Mouse (Mus musculus): ENCODE results near the gene Lonp1.
"Not testable (repeated sequence)": the region's sequence is repeated elsewhere in the genome, so short reads cannot be mapped to it uniquely, and the experiment has no call there.

The Lonp1 gene

DNA sequence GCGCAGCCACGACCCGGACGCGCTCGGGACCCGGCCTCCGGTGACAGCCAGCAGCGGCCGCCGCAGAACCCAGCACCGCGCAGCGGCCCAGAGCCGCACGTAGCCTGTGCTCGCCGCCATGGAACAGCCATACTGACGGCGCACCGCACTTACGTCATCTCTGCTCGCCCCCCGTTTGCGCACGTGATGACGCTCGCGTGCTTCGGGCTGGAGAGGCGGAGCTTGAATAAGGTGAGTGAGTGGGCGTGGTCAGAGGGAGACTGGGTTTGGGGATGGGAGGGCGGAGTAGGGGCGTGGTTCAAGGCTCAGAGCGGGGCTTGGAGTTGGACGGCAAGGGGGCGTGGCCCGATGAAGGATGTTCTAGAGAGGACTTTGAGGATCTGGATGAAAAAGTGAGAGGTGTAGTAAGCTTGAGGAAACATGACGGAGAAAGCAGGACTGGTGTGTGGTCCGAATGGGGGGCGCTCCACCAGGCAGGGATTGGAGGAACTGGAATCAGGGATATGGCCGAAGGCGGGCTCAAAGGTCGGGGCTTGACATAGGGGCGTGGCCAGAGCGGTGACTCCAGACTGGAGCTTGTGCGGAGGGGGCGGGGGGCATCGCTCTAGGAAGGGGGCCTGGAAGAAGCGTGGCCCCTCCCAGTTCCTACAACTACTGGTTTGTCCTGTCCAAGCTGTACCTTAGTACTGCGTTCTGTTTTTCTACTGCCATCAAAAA is at the start of gene Lonp1:
Gene Lonp1 (minus strand): TSS at position 134 of the 717 bp plus-strand sequence.
- peak; percentile 97 to 98 for DNase-seq

DNA sequence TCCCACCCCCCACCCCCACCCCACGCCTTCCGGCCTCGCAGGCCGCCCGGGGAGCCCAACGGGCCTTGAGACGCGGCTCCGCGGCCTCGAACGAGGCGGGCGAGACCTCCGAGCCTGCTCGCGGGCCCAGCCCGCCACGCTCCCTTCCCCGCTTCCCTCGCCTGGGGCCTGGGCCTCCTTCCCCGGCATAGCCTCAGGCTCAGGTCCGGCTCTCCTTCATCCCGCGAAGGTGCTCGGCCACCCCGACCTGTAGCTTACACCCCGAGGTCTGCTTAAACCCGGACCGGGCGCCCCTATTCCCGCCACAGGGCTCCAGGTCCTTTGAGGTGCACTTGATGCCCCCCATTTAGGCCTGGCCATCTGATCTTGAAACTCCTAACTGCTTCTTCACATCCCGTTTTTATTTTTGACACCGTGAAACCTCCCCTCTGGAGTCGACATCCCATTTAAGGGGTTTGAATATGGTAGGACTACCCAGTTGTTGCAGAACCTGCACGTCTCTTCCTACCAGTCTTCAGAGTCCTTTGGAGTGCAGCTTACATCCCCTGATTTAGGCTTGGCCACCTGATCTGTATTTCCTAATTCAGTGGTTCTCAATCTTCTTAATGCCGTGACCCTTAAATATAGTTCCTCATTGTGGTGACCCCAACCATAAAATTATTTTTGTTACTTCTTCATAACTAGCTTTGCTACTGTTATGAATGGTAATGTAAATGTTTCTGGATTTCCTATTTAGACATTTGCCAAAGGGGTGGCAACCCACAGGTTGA is 47.1 kb upstream of the Lonp1 start:
- DNase-seq = peak; percentile 12 to 13

DNA sequence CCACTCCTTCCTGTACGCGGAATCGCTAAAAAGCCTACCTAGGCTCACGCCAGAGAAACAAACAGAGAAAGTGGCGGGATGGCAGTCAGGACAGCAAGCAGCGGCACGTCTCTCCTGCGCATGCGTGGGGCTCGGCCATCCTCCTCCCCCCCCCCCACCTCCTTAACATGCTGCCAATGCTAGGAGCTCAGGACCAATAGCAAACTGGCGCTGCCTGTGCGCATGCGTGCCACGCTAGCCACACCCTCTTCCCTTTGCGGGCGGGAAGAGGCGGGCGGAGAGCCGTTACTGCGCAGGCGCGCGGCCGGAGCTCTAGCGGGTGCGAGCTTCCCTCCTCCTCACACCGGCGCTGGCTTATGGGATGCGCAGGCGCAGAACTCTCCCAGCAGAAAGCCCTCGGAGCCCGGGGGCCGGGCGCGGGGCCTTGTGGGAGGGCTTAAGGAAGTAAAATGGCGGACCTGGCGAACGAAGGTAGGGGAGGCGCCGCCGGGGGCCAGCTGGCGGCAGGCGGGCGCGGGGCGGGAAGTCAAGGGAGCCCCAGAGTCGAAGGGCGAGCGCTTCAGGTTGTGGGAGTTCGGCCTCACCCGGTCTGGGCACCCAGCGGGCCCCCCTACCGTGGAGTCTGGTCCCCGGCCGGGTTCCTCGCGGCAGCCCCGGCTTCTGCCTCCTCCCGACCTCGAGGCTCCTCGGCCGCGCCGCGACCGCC is 46.4 kb upstream of the Lonp1 start, which contains the start of gene Ranbp3:
Gene Ranbp3 (plus strand): TSS at position 354 of the 706 bp plus-strand sequence.
- DNase-seq = peak; percentile 99

DNA sequence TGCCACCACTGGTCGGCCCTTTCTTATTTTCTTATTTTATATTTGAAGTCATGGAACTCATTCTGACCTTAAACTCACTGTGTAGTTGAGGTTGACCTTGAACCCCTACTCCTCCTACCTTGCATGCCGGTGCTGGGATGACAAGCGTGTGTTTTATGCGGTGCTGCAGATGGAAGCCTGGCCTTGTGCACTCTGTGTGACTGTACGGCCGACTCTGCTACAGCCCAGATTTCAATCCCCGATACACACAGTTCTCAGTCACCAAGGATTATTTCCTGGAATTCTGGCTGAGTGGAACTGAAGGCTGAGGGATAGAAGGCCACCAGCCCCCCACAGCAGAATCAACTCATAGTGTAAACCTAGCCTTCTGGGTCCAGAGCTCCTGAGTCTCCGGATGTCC is 43.1 kb upstream of the Lonp1 start:
- DNase-seq = no peak

DNA sequence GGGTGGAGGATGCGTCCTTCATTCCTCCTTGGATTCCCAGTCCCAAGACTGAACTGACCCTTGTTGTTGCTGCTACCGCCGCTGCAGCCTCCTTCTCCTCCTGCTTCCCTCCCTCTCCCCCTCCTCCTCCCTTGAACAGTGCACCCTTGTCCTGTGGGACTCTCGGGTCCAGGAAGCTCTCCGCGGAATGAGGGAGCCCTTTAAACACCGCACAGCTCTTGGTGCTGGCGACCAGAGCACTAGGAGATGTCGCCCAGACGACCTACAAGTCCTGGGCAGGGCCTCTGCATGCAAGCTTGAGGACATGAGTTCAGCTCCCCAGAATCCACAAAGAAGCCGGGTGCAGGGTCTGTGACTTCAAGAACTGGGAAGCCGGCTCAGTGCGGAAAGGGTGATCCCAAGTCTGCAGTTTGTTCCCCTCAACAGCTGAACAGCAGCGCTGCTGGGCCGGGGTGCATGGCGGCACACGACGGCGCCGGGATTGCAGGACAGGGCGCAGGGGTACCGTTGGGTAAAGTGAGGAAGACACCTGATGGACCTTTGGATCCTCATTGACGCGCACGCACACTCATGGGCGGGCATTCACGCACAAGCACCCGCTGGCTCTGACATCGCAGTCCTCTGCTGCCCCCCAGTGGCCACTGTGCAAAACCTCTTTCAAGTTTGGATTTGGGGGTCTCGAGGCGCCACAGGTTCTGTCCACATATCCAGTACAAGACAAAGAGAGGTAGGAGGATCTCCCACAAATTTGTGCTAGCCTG is 41.9 kb upstream of the Lonp1 start:
- peak; percentile 71 to 82 for DNase-seq

DNA sequence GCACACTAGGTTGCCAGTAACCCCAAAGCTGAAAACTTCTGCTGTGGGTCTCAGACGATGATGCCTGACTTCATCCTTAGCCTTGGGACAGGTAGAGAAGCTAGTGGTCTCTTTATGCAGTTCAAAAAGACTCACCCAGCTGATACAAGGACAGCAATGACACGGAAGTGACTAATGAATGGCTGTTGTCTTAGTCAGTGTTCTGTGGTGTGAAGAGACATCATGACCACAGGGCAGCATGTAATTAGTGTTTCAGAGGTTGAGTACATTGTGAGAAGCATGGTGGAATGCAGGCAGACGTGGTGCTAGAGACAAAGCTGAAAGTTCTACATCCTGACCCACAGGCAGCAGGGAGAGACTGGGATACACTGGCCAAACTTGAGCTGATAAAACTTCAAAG is 40.9 kb upstream of the Lonp1 start:
- DNase-seq = no peak

DNA sequence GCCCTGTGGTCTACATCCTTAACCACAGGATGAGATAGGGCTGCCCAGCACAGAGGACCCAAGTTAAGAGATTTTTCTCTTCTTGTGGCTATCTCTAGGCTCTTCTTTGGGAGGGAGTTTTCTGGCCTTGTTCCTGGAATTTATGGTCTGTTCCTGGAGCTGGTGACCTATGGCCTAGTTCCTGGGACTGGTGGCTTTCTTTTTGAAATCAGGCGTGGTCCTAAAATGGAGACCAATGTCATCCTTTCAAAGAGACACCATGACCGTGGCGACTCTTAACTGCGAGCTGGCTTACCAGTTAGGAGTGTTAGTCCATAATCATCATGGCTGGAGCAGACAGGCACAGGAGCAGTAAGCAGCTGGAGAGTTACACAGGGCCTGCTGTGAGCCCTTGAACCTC is 39.7 kb upstream of the Lonp1 start:
- no peak for DNase-seq

DNA sequence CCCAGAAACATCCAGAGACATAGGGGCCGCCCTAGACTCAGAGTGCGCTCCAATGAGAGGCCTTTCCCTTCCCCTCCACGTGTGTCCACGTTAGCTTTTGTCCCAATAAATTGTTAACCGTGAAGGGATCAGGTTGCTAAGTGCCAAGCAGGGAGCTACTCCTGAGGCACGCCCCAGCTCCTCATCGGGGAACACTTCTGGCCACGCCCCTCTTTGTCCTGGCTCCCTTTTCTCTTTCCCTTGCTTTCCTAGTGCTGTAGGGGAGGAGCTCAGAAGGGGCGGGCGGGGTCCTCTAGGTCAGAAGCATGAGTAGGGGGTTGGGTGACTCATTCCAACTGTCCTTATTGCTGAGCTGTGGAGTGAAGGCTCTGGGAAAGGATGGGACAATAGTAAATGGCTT is 37.6 kb upstream of the Lonp1 start:
- DNase-seq = peak; percentile 70 to 78

DNA sequence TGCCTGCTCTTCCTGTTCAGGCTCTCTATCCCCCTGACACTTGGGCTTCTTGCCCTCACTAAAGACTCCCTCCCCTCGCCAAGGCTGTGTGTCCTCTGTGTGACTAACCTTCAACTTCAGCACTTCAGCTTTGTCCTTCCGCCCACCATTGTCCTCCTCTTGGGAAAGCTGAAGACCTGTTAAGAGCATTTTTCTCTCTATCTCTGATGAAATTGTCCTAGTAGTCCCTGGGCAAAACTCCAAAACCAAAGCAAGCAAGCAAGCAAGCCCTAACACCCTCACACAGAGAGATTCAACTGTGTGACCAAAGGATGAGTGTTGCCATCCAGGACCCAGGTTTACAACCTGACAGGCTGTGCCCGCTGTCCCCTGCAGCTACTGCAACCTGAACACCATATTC is 37.0 kb upstream of the Lonp1 start:
- DNase-seq = no peak

DNA sequence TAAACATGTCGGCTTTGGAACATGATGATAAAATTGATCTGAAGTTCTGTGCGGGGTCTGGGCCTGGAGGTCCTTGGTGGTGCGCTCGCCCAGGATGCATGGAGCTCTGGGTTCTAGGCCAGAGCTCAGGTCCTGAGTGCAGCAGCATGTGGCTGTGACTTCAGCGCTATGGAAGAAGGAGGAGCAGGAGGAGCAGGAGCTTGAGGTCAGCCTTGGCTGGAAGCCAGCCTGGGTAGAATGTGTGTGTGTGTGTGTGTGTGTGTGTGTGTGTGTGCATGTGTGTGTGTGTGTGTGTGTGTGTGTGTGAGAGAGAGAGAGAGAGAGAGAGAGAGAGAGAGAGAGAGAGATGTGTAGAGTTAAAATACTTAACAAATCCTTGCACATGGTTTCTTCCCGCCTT is 29.5 kb upstream of the Lonp1 start:
- DNase-seq = no peak

DNA sequence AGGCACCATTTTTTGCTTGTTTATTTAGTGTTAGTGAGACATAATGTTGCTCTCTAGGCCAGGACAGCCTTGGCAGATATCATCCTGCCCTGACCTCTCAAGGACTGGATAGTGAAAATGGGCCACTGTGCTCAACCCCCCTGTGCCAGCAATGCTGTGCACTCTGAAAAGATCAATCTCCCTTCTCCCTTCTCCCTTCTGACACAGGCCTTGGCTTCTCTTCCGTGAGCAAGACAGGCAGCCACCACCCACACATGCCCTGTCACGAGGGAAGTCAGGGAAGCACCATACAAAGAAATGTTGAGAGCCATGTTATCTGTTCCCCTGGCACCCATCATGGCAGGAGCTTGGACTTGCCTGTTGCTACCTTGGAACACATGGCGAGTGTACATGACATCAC is 28.6 kb upstream of the Lonp1 start:
- DNase-seq = no peak

DNA sequence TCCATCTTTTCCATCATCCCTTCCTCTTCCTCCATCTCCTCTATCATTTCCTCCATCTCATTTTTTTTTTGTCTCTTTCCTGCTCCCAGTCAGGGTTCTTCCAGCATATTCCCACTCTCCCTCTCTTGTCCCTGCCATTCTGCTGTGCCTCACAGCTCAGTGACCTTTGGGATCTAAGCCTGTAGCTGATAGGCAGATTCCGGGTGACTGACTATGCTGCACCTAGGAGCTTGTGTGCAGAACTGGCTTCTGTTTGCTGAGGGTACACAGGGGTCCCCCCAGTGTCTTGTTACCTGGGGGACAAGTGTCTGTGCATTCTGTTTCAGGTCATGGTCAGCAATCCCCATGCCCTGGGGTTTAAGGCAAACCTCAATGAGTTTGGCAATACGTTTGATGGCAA is 28.1 kb upstream of the Lonp1 start:
- no peak for DNase-seq

DNA sequence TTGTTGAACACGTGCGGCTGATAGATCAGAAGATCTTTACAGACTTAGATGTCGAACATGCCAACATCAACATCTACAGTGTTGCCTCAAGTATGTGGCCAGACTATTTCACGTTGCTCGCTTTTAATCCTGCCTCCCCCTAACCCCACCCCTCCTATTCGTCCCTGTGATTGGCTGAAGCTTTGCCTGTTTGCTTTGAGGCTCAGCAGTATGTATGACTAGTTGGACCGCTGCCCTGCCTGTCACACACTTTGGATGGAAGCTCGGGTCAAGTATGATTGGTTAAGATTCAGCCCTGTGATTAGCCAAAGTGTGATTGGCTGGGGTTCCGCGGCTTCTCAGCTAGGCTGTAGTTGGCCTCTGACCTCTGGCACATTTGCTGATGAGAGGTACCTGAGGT is 25.1 kb upstream of the Lonp1 start:
- DNase-seq = peak in 1 of 2 experiments; percentile 34

DNA sequence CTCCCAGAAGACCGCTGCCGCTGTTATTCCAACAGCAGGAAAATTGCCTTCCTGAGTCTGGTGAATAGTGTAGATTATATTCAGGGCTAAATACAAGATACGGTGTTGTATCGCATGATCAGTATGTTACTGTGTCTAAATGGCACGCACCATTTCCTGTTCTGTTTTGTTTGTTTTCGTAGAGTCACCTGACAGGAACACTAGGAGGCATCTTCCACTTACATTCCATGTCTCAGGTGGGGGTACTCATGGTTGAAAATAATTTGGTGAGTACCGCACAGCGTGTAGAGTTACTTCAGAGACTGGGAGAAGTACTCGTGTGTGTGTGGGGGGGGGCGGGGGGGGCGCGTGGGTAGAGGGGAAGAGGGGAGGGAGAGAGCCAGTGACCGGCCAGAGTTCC is 20.9 kb upstream of the Lonp1 start:
- no peak for DNase-seq

DNA sequence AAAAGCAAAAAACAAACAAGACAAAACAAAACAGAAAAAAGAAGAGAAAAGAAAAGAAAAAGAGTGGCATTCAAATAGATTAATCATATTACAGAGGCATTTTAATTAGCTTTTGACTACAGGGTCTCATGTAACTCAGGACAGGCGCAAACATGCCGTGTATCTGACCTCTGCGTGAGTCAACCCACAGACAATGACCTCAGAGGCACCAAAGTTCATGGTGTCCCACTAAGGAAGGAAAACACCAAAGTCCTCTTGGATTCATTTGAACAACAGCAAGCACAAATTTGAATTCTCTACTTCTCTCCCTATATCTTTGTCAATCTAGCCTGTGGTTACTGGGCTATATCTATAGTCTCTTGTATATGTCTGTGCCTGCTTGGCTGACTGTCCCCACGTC is 16.6 kb upstream of the Lonp1 start:
- DNase-seq = no peak

DNA sequence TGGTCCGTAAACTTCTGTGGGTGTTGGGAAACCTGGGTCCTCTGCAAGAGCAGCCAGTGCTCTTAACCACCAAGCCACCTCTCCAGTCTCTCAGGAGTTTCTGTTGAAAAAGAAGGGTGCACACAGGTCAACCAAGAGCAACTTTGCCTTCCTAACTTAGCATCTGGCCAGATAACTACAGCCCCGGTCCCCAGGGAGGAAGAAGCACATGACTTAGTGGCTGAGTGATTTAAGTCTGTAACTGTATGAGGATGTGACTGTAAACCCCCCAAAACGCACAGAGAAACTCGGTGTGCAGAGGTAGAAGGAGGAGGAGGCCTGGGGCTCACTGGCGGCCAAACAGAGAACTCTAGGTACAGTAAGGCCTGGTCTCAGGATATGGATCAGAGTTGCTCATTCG is 7.3 kb upstream of the Lonp1 start:
- DNase-seq = no peak

DNA sequence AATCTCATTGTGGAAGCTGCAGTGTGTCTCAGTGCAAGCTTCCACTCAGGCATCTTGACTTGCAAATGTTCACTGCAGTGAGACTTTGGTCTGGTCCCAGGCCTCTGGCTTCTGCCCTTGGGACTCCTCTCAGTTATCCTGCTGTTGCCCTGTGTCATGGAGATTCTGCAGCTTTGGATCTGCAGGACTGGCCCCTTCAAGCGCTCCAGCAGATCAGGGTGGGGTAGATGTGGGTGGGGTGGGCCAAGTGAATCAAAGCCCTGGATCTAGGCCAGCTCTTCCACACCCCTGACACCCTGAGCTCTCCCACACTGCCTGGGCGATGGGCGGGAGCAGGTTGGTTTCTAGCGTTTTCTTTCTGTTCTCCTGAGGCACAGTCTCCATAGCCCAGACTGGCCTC is 5.1 kb upstream of the Lonp1 start:
- DNase-seq = no peak

DNA sequence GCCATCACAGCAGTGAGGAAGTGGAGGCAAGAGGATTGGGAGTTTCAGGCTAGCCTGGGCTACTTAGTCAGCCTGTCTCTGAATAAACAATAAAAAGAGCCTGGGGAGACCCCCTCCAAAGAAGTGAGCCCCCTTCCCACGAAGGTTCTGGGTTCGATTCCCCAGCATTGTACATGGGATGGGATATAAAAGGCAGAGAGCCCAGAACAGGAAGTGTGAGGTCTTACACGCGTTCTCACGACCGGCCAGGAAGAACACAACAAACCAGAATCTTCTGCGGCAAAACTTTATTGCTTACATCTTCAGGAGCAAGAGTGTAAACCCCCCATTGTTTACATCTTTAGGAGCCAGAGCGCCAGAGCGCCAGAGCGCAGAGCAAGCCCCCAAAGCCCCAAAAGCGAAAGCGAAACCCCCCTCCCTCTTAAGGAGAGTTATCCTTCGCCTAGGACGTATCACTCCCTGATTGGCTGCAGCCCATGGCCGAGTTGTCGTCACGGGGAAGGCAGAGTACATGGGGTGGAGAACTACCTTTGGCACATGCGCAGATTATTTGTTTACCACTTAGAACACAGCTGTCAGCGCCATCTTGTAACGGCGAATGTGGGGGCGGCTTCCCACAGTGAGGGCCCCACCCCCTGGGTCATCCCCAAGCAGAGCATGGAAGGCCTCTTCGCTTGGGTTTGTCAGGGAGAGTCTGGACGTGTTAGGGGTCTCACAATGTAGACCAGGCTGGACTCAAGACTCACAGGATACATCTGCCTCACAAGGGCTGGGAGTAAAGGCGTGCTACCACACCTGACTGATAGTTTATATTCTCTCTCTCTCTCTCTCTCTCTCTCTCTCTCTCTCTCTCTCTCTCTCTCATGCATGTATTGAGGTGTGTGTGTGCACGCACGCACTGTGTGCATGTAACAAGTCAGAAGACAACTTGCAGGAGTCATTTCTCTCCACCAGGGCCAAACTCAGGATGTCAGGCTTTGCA is 3.4 kb upstream of the Lonp1 start:
- DNase-seq = not testable (repeated sequence)

DNA sequence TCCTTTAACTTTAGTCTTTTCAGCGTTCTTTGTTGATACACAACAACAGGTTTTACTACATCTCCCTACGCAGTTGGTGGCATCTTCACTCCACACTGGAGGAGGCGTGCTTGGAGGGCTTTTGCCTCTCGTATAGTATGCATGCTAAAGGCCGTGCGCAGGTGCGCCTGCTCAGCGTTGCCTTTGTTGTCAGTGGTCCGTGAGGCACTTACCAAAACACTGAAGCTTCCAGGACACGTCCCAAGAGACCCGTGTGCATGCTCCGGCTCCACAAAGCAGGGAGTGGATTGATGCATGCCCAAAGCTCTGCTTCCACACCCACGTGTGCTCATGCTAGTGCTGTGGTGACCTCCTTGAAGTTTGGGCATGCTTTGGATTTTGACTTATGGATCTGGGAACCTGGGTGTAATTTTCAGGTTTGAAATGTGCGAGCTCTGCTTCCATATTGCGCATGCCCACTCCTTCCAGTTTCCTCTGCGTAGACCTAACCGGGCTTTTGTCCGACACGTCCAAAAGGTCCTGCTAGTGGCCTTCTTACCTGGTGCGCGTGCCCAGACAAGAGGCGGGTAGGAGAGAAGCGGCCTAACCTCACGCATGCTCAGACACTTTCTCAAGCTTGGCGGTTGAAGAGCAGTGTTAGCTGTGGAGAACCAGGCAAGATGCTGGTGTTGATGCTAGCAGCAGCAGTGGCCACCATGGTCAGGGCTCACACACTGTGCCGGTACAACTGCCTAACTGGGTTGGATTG is 1.0 kb upstream of the Lonp1 start, which contains the start of gene Catsperd:
Gene Catsperd (plus strand): TSS at position 614 of the 748 bp plus-strand sequence.
- peak; percentile 49 to 60 for DNase-seq

DNA sequence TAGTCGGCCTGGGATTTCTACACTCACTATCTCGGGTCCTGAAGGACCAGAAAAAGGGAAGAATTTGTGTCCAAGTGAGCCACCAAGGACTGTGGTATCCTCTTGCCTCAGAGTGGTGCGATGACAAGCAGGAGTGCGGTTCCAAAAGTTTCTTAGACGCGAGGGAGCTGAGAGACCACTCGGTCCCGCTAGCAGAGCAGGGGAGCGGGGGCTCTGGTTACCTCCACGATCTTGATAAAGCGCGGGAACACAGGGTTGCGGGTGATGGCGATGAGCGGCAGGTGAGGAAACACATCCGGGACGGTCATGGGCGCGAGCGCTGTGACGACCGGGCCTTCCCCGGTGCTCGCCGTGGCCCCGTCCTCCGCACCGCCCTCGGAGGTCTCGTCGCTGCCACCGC is 427 bp downstream of the Lonp1 start:
- no peak for DNase-seq

DNA sequence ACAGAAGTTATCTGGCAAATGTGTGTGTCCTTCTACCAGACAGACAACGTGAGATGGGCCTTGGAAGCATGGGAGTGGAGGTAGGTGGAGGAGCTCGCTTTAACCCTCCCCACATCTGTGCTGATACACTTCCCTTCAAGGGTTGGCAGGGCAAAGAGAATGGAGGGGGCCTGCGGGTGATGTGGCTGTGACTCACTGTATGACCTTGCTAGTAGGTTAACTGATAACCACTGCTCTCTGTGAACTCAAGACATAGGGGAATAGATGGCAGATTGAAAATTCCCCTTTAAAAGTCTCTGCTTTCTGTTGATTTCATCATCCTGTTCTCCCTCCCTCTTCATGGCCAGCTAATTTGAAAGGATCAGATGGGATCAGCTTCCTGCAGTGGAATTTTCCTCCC is 1.2 kb downstream of the Lonp1 start:
- no peak for DNase-seq
